Mouse (Mus musculus): Measurements from ENCODE around the gene Sorl1.

- no peak for TF ChIP-seq CTCF (IDR thresholded peaks at IDR 0.05; ENCODE audit: low read depth)
- TF ChIP-seq EP300 (IDR thresholded peaks at IDR 0.05; ENCODE audit: low read depth) = no peak
Measured at GRCm38 (mm10) chr9:42156566-42156965, 32.5 kb upstream of the Sorl1 start.
